9 mouse cellular contexts compared by ENCODE assay signal in the genomic region with DNA sequence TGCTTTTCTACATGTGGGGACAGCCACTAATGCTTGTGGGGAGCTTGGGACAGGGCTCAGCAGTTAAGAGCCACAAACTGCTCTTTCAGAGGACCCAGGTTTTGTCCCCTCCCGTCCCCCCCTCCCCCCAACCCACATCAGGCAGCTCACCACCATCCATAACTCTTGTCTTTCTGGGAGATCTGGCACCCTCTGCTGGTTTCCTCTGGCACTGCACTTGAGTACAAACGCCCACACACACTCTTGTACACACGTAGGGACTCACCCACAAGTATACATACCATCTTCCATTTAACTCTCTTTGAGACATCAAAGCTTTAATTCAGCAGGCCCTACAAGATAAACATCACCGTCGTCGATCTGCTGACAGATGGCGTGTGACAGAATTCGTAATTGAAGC. TPM values are rescaled to one million over a fixed set of nuclear protein-coding genes. Genes with fewer than 3 reads are reported as not detected.
DNase-seq lines count a peak whose midpoint lies in the region; ATAC-seq and TF ChIP-seq lines count a peak whose summit lies in the region.
"Had no signal": no experiment of that assay in that cellular context is flagged by ENCODE, and none has a peak within 500 bp of the region (broad histone marks: within the 10 kb centered on the region; RNA-seq: fewer than 3 reads in every experiment).

No protein-coding gene starts in this region.

- ATAC-seq in hematopoietic stem cell, adult 5-6 weeks (replicated peaks in 1 of 2; ENCODE audit: insufficient read depth in 1 of 2, low FRiP score in 2 of 2, low TSS enrichment in 1 of 2, low read depth in 1 of 2, poor library complexity in 2 of 2, severe bottlenecking in 2 of 2): peak; percentile 42 to 78; a peak in 2 of 4 replicates
- peak; percentile 65; the same call in 1 of the 2 replicates for ATAC-seq in neural tube, embryonic 13.5 days (ENCODE audit: low read depth)

- H3K9me3 ChIP-seq in CH12.LX (replicated peaks; ENCODE audit: low read length): no peaks in the 10 kb centered on the region
- no peaks in the 10 kb centered on the region for H3K9me3 ChIP-seq in neural tube, embryonic 13.5 days
- H3K9me3 ChIP-seq: limb, embryonic 15.5 days had no signal

- H3K27ac ChIP-seq in CH12.LX (ENCODE audit: insufficient read depth, low read depth): no peak overlapping the region
- no peak overlapping the region for H3K27ac ChIP-seq in neural tube, embryonic 13.5 days (replicated peaks)
- H3K27ac ChIP-seq: limb, embryonic 15.5 days had no signal

- peak; percentile 50 to 71 for TF ChIP-seq CTCF in CH12.LX (conservative IDR thresholded peaks at IDR 0.05 in 1 of 2, IDR thresholded peaks at IDR 0.05 in 1 of 2; ENCODE audit: low read depth in 2 of 2, low read length in 2 of 2)

- DNase-seq in heart, postnatal 10 days: peak; percentile 45 to 63
- no peak for DNase-seq in heart, adult 9 months (ENCODE audit: low spot score in 2 of 2)
- peak; percentile 51 for DNase-seq in CH12.LX (ENCODE audit: extremely low read depth)
- DNase-seq in c-Kit-positive CD71-positive TER-119-positive erythroid progenitor cells, embryonic 14.5 days (ENCODE audit: low spot score): peak; percentile 17
- DNase-seq in left cerebral cortex, postnatal 4 days: peak; percentile 50
- DNase-seq in adrenal gland, postnatal 4 days (ENCODE audit: low spot score in 2 of 2): no peak

- TF ChIP-seq EP300 in CH12.LX (IDR thresholded peaks at IDR 0.05; ENCODE audit: low read length): no peak

- H3K4me2 ChIP-seq in CH12.LX (ENCODE audit: insufficient read depth, low read depth, poor library complexity, severe bottlenecking): no peak overlapping the region
- H3K4me2 ChIP-seq in neural tube, embryonic 13.5 days: no peak overlapping the region
- H3K4me2 ChIP-seq: limb, embryonic 15.5 days had no signal

- H3K79me2 ChIP-seq in CH12.LX (replicated peaks; ENCODE audit: control insufficient read depth, extremely low read depth, insufficient read depth, poor library complexity, severe bottlenecking): no peaks in the 10 kb centered on the region

- H3K36me3 ChIP-seq in CH12.LX (replicated peaks in 1 of 2; ENCODE audit: control insufficient read depth in 1 of 2, insufficient read depth in 1 of 2, low read length in 1 of 2): no peaks in the 10 kb centered on the region
- H3K36me3 ChIP-seq in neural tube, embryonic 13.5 days: peaks cover 53% of the 10 kb centered on the region

- no peak overlapping the region for H3K4me3 ChIP-seq in CH12.LX (replicated peaks in 1 of 3; ENCODE audit: low read depth in 2 of 3, low read length in 2 of 3, poor library complexity in 1 of 3)
- no peak overlapping the region for H3K4me3 ChIP-seq in neural tube, embryonic 13.5 days
- H3K4me3 ChIP-seq: limb, embryonic 15.5 days had no signal

- H3K9ac ChIP-seq in CH12.LX (ENCODE audit: insufficient read depth, low read depth): no peak overlapping the region
- H3K9ac ChIP-seq in neural tube, embryonic 13.5 days: no peak overlapping the region
- H3K9ac ChIP-seq: limb, embryonic 15.5 days had no signal

- WGBS in neural tube, embryonic 13.5 days: 48% methylated on average over 8 of the region's 8 CpGs

- intact Hi-C loops in heart, postnatal 10 days (cut with DNase I): no loop called here
- intact Hi-C loops in left cerebral cortex, postnatal 4 days (cut with DNase I): no loop called here

- dilution Hi-C loops in CH12.LX (cut with MboI; ENCODE audit: extremely low pct_ligation_motif_present, extremely low pct_unique_long_range_greater_than_20kb, low sequenced_read_pairs): no loop called here

- TF ChIP-seq POLR2A in CH12.LX (IDR thresholded peaks at IDR 0.05; ENCODE audit: low read depth, low read length): no peak

- in situ Hi-C loops in CH12.LX (cut with MboI; ENCODE audit: low pct_ligation_motif_present, low pct_unique_long_range_greater_than_20kb, low sequenced_read_pairs): no loop called here

- no peaks in the 10 kb centered on the region for H3K4me1 ChIP-seq in CH12.LX (ENCODE audit: control insufficient read depth in 1 of 2, insufficient read depth in 2 of 2)
- no peaks in the 10 kb centered on the region for H3K4me1 ChIP-seq in neural tube, embryonic 13.5 days (replicated peaks)
- H3K4me1 ChIP-seq: limb, embryonic 15.5 days had no signal

- TF ChIP-seq RAD21 in CH12.LX (IDR thresholded peaks at IDR 0.05; ENCODE audit: low read depth, low read length): no peak

- peaks cover 67% of the 10 kb centered on the region for H3K27me3 ChIP-seq in CH12.LX (replicated peaks)
- H3K27me3 ChIP-seq in neural tube, embryonic 13.5 days: no peaks in the 10 kb centered on the region
- H3K27me3 ChIP-seq: limb, embryonic 15.5 days had no signal

TF ChIP-seq in CH12.LX, 34 proteins besides CTCF, POLR2A, EP300 and RAD21:
- no peak for TF ChIP-seq TBP (conservative IDR thresholded peaks at IDR 0.05; ENCODE audit: low read depth, low read length)
- TF ChIP-seq JUND (conservative IDR thresholded peaks at IDR 0.05; ENCODE audit: low read depth, low read length): no peak
- TF ChIP-seq MAX (IDR thresholded peaks at IDR 0.05; ENCODE audit: low read length): no peak
- no peak for TF ChIP-seq MYC (IDR thresholded peaks at IDR 0.05; ENCODE audit: low read depth, low read length)
- no peak for TF ChIP-seq USF1 (IDR thresholded peaks at IDR 0.05; ENCODE audit: low read depth, low read length)
- no peak for TF ChIP-seq HCFC1 (IDR thresholded peaks at IDR 0.05; ENCODE audit: low read depth, low read length)
- no peak for TF ChIP-seq ETS1 (conservative IDR thresholded peaks at IDR 0.05; ENCODE audit: low read depth, low read length)
- no peak for TF ChIP-seq E2F4 (IDR thresholded peaks at IDR 0.05; ENCODE audit: insufficient replicate concordance, low read depth, low read length)
- no peak for TF ChIP-seq TCF12 (IDR thresholded peaks at IDR 0.05; ENCODE audit: low read depth, low read length)
- no peak for TF ChIP-seq PAX5 (IDR thresholded peaks at IDR 0.05; ENCODE audit: low read length)
- TF ChIP-seq USF2 (conservative IDR thresholded peaks at IDR 0.05; ENCODE audit: low read depth, low read length): no peak
- TF ChIP-seq ZKSCAN1 (IDR thresholded peaks at IDR 0.05; ENCODE audit: borderline replicate concordance, low read depth, low read length): no peak
- TF ChIP-seq MAZ (IDR thresholded peaks at IDR 0.05; ENCODE audit: low read depth, low read length): no peak
- no peak for TF ChIP-seq GABPA (IDR thresholded peaks at IDR 0.05; ENCODE audit: insufficient replicate concordance, low read depth, low read length)
- TF ChIP-seq ZC3H11A (IDR thresholded peaks at IDR 0.05; ENCODE audit: low read depth, low read length): no peak

RNA-seq across cellular contexts. Expression of gene Evl, which starts 25.3 kb away (rescaled TPM):
- 100 to 1,000 TPM; 116 to 118 TPM for total RNA-seq in heart, postnatal 10 days (2021)
- total RNA-seq in CH12.LX (2012; rRNA removed) (2.8 and 3.2 TPM in 2 replicates), CH12.LX (2014; rRNA removed) (10.9 and 11.3 TPM in 2 replicates)
- polyA plus RNA-seq in CH12.LX (2012; ENCODE audit: insufficient read length, low read depth): 27.2 and 29.3 TPM in 2 replicates
- 19.3 and 40.1 TPM in 2 replicates for total RNA-seq in hematopoietic stem cell, adult 5-6 weeks (2017)
- 100 to 1,000 TPM; 585 to 625 TPM for total RNA-seq in left cerebral cortex, postnatal 4 days (2021)
- polyA plus RNA-seq in neural tube, embryonic 13.5 days (2015; fragmentation: Nextera tagmentation; extraction: Ambion mirVana): 188 and 208 TPM in 2 replicates
- 100 to 1,000 TPM; 123 to 135 TPM for total RNA-seq in adrenal gland, postnatal 4 days (2021)

Comparison
In these comparisons a context has a peak if more than half of its experiments do, and no peak if none do; other contexts are left out.
1. DNase-seq: peak in heart, postnatal 10 days (2 of 2), CH12.LX (single experiment), c-Kit-positive CD71-positive TER-119-positive erythroid progenitor cells, embryonic 14.5 days (single experiment) and left cerebral cortex, postnatal 4 days (single experiment); none in heart, adult 9 months (0 of 2) and adrenal gland, postnatal 4 days (0 of 2).
2. RNA of gene Evl, which starts 25.3 kb away (total RNA-seq): 585 to 625 TPM in left cerebral cortex, postnatal 4 days; 123 to 135 TPM in adrenal gland, postnatal 4 days, 116 to 118 TPM in heart, postnatal 10 days, 19.3 to 40.1 TPM in hematopoietic stem cell, adult 5-6 weeks and 2.8 to 11.3 TPM in CH12.LX; every median in the first group is over 4 times any median in the second.